Mouse (Mus musculus) bone marrow macrophage, adult 2 months (primary cell): ENCODE results near the gene Lpcat2. TPM values are rescaled to one million over a fixed set of nuclear protein-coding genes. Genes with fewer than 3 reads are reported as not detected.

Experiments
- H3K27ac ChIP-seq: 2 replicates; pipeline ENCODE4 v1.5.1; 2012; ENCODE audit warnings: low read depth, low read length; ENCODE audit not compliant: insufficient read depth
- H3K4me1 ChIP-seq: 2 replicates; pipeline ENCODE4 v1.6.1; 2012; ENCODE audit warnings: low read length; ENCODE audit not compliant: control insufficient read depth, insufficient read depth
- H3K4me3 ChIP-seq: 2 replicates; pipeline ENCODE4 v1.5.1; 2012; ENCODE audit warnings: mild to moderate bottlenecking, low read length, moderate library complexity; ENCODE audit not compliant: insufficient read depth
- CTCF ChIP-seq: IDR thresholded peaks from 2 replicates; pipeline ENCODE4 v1.5.1; 2012; ENCODE audit warnings: low read depth, mild to moderate bottlenecking, low read length, moderate library complexity
- POLR2A ChIP-seq: IDR thresholded peaks from 2 replicates; pipeline ENCODE4 v1.6.1; 2012; ENCODE audit warnings: mild to moderate bottlenecking, low read depth, low read length, borderline replicate concordance
- polyA plus RNA-seq: library from polyadenylated mRNA; stranded (reverse); fragments of >200 nt; gene quantifications from 2 replicates; pipeline ENCODE4 v1.2.4, GENCODE M21; 2012; ENCODE audit not compliant: missing spikeins, insufficient read depth, insufficient read length

Gene Lpcat2
- polyA plus RNA-seq: 130 TPM in 2 replicates

DNA sequence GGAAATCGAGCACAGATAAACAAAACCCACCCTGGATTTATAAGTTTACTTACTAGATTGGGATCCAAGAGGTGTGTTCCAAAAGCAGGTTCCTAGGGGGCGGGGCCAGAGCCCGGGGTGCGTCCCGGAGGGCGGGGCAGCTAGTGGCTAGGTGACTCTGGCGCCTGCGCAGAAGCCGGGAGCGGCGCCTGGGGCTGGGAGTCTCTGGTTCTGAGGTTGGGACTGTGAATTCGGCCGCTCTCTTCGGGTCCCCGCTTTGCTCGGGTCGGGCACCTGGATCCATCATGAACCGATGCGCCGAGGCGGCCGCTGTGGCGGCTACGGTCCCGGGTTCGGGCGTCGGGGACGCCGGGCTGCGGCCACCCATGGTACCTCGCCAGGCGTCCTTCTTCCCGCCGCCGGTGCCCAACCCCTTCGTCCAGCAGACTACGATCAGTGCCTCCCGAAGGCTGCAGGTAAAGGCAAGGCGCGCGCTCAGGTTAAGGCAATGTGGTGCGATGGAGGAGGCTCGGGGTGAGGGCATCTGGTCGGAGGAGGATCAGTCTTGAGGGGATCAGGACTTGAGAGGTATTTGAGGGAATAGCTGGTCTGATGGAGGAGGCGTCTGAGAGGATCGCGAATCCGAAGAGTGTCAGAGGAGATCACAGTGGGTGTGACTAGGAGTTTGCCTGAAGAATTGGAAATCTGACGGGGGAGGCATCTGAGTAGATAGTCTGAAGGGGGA is at the start of gene Lpcat2:
Gene Lpcat2 (plus strand): TSS at position 169 of the 724 bp plus-strand sequence.
- no peak for TF ChIP-seq CTCF
- TF ChIP-seq POLR2A: no peak
- Histone ChIP-seq H3K4me1 (peaks cover 29% of the 10 kb centered on the region), H3K27ac (peak within 1 kb of the TSS; percentile 86), H3K4me3 (peak within 1 kb of the TSS; percentile 89)

DNA sequence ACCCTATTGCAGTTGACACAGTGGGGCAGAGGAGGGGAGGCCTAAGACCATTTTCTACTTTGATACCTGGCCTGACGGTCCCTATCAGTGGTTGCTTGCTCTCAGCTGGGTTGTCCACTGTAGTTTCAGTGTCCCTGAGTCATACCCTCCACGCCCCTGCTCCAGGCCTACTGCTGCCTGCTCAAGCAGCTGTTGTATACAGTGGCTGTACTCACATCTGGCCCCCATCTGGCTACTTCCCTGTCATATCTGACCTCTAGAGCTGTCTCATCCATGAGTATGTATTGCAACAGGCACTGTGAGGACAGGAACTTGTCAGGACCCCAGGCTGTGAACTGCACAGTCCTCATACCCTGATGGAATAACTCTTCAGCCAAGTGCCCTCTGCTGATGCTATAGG is 42.4 kb upstream of the Lpcat2 start:
- Histone ChIP-seq H3K4me1 (no peaks in the 10 kb centered on the region), H3K27ac (no peak overlapping the region), H3K4me3 (no peak overlapping the region)
- TF ChIP-seq POLR2A (no peak), CTCF (no peak)

DNA sequence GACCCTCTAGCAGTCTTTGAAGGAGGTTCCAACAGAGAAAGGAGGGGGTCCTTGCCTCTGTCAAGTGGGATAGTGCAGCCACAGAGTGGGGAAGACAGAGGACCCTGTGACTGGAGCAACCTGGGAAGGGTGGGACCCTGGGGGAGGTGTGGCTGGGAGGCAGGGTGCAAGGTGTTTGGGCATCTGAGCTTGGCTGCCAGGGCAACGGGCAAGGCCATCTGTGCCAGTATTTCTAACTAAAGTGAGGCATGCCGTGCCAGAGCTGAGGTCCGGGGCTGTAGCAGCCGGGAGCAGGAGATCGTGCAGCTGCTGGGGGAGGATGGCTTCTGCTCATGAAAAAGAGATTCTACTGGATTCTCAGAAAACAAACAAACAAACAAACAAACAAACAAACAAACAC is 39.5 kb upstream of the Lpcat2 start:
- H3K4me3 ChIP-seq: no peak overlapping the region

DNA sequence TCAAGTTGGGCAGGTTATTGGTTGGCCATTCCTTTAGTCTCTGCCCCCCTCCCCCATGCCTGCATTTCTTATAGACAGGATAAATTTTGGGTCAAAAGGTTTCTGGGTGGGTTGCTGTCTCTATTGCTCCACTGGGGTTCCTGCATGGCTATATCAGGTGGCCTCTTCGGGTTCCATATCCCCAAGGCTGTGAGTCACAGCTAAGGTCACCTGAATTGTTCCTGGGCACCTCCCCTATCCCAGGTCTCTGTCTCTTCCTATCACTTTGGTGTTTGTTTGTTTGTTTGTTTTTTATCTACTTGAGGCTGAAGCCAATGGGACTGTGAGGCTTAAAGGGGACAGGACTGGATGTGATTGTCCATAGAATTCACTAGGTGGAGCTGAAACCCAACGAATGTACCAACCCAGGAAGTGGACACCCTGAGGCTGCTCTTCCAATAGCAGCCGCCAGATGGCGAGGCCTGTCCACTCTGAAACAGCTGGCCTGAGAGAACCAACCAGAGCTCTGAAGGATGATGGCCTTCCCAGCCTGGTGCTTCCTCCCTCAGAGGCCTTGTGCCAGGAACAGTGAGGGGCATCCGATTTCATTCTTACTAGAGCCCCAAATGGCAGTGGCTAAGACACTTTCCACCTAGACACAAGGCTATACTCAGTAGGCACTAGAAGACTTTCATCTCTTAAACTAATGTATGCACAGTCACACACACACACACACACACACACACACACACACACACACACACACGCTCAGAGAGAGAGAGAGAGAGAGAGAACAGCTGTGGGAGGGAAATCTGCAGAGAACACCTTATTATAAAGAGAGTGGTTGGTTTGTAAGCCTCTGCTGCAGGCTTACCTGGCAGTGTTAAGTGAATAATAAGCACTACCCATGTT is 37.0 kb upstream of the Lpcat2 start:
- TF ChIP-seq CTCF (peak; percentile 98), POLR2A (no peak)
- H3K4me3 ChIP-seq: no peak overlapping the region
- H3K27ac ChIP-seq: no peak overlapping the region
- H3K4me1 ChIP-seq: peaks cover 15% of the 10 kb centered on the region

More for the DNA sequence above, 39.5 kb upstream of the Lpcat2 start:
- Histone ChIP-seq H3K4me1 (peaks cover 1% of the 10 kb centered on the region), H3K27ac (no peak overlapping the region)
- TF ChIP-seq CTCF (no peak), POLR2A (no peak)

DNA sequence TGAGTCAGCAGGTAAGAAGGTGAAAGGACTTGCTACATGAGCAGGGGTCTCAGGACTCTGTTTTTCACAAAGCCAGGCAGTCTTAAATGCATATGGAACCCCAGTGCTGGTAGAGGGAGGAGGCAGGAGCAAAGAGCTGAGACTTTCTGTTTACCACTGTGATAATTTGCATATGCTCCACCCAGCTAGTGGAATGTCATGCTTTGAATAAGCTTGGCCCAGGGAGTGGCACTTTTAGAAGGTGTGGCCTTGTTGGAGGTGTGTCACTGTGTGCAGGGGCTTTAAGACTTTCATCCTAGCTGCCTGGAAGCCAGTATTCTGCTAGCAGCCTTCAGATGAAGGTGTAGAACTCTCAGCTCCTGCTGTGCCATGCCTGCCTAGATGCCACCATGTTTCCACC is 34.0 kb upstream of the Lpcat2 start:
- no peak overlapping the region for H3K27ac ChIP-seq
- peaks cover 15% of the 10 kb centered on the region for H3K4me1 ChIP-seq
- TF ChIP-seq POLR2A (no peak), CTCF (no peak)
- no peak overlapping the region for H3K4me3 ChIP-seq

DNA sequence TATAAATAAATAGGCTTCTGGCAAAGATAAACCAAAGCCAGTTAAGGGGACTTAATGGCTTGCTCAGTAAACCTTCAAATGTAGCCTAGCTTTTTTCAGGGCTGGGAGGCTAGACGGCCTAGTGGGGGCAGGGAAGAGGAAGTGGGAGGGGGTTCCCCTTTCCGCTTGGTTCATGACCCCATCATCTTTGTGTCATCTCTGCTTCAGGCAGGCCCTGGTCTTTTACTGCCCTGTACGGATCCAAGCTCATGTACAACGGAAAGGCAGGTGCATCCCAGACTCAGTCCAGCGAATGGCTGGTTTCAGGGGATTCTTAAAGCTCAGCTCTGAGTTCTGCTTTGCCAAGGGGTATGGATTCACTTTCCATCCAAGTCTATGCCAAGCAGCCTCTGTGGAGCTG is 32.8 kb upstream of the Lpcat2 start:
- peaks cover 15% of the 10 kb centered on the region for H3K4me1 ChIP-seq
- no peak overlapping the region for H3K27ac ChIP-seq
- TF ChIP-seq POLR2A: no peak
- TF ChIP-seq CTCF: no peak
- H3K4me3 ChIP-seq: no peak overlapping the region

DNA sequence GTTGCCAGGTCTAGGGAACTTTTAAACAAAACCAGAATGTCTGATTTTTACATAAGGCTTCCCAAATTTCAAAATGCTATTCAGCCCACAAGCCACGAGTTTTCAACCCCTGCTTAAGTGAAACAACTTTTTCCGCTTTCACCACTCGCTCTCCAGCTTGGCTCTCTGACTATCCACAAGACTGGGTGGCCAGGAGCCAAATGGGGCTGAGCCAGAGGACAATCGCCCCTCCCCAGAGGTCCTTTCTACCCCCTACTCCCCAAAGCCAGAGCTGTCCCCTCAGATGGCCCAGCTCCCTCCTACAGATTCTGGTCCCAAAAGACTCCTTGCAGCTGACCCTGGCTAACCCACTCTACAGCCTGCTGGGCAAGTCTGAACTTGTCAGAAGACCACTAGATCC is 29.1 kb upstream of the Lpcat2 start:
- Histone ChIP-seq H3K4me3 (no peak overlapping the region), H3K27ac (no peak overlapping the region), H3K4me1 (peaks cover 12% of the 10 kb centered on the region)
- TF ChIP-seq POLR2A (no peak), CTCF (no peak)

DNA sequence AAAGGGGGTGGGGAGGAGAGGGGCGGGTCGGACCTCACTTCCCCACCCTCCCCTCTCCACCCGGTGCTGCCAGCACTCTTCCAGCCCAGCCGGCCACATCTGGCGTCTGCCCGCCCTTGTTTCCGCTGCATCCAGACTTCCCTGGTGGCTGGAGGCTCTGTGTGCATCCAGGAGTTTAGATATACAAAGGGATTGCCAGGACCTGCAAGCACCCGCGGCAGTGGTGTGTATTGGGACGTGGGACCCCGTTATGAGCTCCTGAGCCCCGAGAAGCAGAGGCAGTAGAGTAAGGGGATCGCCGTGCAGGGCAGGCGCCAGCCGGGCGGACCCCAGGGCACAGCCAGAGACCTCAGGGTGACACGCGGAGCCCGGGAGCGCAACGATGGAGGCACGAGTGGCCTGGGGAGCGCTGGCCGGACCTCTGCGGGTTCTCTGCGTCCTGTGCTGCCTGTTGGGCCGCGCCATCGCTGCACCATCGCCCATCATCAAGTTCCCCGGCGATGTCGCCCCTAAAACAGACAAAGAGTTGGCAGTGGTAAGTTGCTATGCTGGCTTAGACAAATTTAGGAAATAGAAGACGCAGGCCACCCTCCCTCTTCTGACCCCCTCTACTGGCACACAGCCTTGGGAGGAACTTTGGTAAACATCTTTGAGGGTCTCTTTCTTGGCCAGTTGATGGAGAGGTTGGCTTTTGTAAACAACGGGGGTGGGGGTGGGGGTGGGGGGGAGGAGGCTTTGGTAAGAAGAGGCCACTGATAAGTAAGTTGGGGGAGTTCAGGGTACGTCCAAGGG is 27.7 kb upstream of the Lpcat2 start, which contains the start of gene Mmp2:
Gene Mmp2 (plus strand): TSS at position 49 of the 792 bp plus-strand sequence.
- no peak within 1 kb of the TSS for H3K27ac ChIP-seq
- no peak for TF ChIP-seq POLR2A
- TF ChIP-seq CTCF: no peak
- peaks cover 6% of the 10 kb centered on the region for H3K4me1 ChIP-seq
- peak within 1 kb of the TSS; percentile 10 for H3K4me3 ChIP-seq

DNA sequence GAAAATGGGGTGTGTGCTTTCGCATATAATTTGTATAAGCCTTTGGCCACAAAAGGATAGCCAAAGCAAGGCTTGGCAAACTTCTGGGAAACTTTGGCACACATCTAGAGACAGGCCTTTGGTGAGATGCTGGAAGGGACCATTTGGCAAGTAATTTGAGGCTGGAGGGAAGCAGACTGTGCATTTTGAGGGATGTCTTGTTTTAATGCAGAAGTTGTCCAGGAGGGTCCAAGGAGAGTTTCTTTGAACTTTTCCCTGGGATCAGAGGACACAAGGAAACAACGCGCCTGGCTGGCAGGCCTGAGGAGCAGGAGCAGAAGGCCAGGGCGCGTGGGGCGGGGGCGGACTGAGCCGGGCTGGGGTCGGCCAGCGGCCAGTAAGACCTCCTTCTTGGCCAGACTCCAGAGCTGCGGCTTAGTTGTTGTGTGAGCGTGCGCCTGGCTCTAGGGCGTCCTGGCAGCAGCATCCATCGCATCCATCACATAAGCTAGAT is 26.8 kb upstream of the Lpcat2 start:
- Histone ChIP-seq H3K27ac (no peak overlapping the region), H3K4me3 (no peak overlapping the region), H3K4me1 (no peaks in the 10 kb centered on the region)
- TF ChIP-seq POLR2A (no peak), CTCF (no peak)
